Mouse (Mus musculus) kidney, embryonic 15.5 days (tissue): Measurements from ENCODE around the gene Adarb1. TPM values are rescaled to one million over a fixed set of nuclear protein-coding genes. Genes with fewer than 3 reads are reported as not detected.

Source experiments
- ATAC-seq: fragments of 200-750 bp; cut with Nextera tagmentation; replicated peaks from 2 replicates; pipeline ENCODE4 v1.8.0; 2017; ENCODE audit warnings: moderate TSS enrichment; ENCODE audit not compliant: low FRiP score
- H3K27ac ChIP-seq: fragments of 300-500 bp; sonication (generic); 2 replicates; pipeline ENCODE4 v1.5.1; 2015; ENCODE audit warnings: mild to moderate bottlenecking, inconsistent platforms
- H3K27me3 ChIP-seq: fragments of 300-500 bp; sonication (generic); 2 replicates; pipeline ENCODE4 v1.6.1; 2015; ENCODE audit warnings: inconsistent platforms
- H3K36me3 ChIP-seq: fragments of 300-500 bp; sonication (generic); 2 replicates; pipeline ENCODE4 v1.6.1; 2015; ENCODE audit warnings: inconsistent platforms
- H3K4me1 ChIP-seq: fragments of 300-500 bp; sonication (generic); 2 replicates; pipeline ENCODE4 v1.6.1; 2015; ENCODE audit warnings: inconsistent platforms
- H3K4me2 ChIP-seq: fragments of 300-500 bp; sonication (generic); 2 replicates; pipeline ENCODE4 v1.6.1; 2015; ENCODE audit warnings: moderate library complexity, mild to moderate bottlenecking, inconsistent platforms
- H3K4me3 ChIP-seq: fragments of 300-500 bp; sonication (generic); replicated peaks from 2 replicates; pipeline ENCODE4 v1.5.1; 2015; ENCODE audit warnings: mild to moderate bottlenecking, inconsistent platforms
- H3K9ac ChIP-seq: fragments of 300-500 bp; sonication (generic); 2 replicates; pipeline ENCODE4 v1.6.1; 2015; ENCODE audit warnings: mild to moderate bottlenecking, inconsistent platforms
- H3K9me3 ChIP-seq: fragments of 300-500 bp; sonication (generic); replicated peaks from 2 replicates; pipeline ENCODE4 v1.6.1; 2016; ENCODE audit warnings: inconsistent platforms
- WGBS: fragments of 180-500 bp; shearing (Covaris S2); methylation state at CpG from one replicate; pipeline ENCODE4 v1.1.7; 2015; ENCODE audit warnings: mixed read lengths; 5-methylcytosine and 5-hydroxymethylcytosine counted together
- polyA plus RNA-seq: library from polyadenylated mRNA; unstranded; fragments of >200 nt; fragmentation: Nextera tagmentation; extraction: Ambion mirVana; gene quantifications from 2 replicates; pipeline ENCODE4 v1.2.1, GENCODE M21; 2015

The Adarb1 gene
- polyA plus RNA-seq, 1 experiment from 2014 or later, result 6.4 TPM

DNA sequence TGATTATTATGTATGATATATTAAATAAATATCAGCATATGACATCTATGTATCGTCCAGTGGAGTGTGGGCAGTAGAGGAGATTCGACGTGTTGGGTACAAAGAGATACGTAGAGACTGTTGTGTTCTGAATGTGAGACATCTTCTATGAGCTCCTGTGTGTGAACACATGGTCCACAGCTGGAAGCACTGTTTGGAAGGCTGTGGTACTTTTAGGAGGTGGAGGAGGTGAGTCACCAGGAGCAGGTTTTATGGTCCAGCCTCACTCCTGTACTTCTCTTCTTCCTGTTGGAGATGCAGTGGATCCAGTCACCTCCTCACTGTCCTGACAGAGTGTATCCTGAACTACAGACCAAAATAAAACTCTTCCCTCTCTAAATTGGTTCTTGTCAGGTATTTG is 38.9 kb downstream of the Adarb1 start:
- H3K4me3 ChIP-seq, result no peak overlapping the region
- no peaks in the 10 kb centered on the region for H3K36me3 ChIP-seq
- WGBS, result 94% methylated on average over 4 of the region's 4 CpGs
- ATAC-seq, result no peak
- H3K4me1 ChIP-seq, result 0 out of 2 replicates have a peak, but pooled peaks cover 7% of the 10 kb centered on the region
- no peak overlapping the region for H3K27ac ChIP-seq
- H3K27me3 ChIP-seq, result no peaks in the 10 kb centered on the region
- H3K9ac ChIP-seq, result no peak overlapping the region
- H3K4me2 ChIP-seq, result no peak overlapping the region
- no peaks in the 10 kb centered on the region for H3K9me3 ChIP-seq

DNA sequence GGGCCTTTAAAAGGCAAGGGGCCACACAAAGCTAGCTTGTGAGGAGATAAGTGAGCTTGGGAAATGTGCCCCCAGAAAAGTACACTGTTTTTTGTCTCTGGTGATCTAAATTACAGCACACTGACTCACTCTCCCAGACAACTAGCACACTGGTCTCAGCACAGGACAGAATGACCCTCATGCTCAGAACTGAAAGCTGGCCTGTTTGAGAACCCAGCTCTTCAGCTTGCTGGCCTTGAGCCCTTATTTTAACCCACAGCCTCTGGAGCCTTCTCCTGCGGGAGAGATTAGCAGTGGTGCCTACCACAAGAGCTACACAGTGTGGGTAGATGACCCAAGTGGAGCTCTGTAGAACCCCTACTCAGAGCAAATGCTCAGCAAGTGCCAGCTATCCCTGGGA is 42.0 kb downstream of the Adarb1 start:
- Histone ChIP-seq H3K36me3 (no peaks in the 10 kb centered on the region), H3K27ac (no peak overlapping the region), H3K9me3 (no peaks in the 10 kb centered on the region), H3K9ac (no peak overlapping the region), H3K27me3 (no peaks in the 10 kb centered on the region), H3K4me2 (no peak overlapping the region), H3K4me1 (0 out of 2 replicates have a peak, but pooled peaks cover 4% of the 10 kb centered on the region), H3K4me3 (no peak overlapping the region)
- ATAC-seq, result no peak
- 94% methylated on average over 1 of the region's 1 CpGs for WGBS

GRCm38 (mm10) chr10:77374948-77375347 is 43.1 kb downstream of the Adarb1 start:
- no peak overlapping the region for H3K4me3 ChIP-seq
- no peak overlapping the region for H3K27ac ChIP-seq
- H3K36me3 ChIP-seq, result no peaks in the 10 kb centered on the region
- H3K4me1 ChIP-seq, result no peaks in the 10 kb centered on the region
- H3K27me3 ChIP-seq, result no peaks in the 10 kb centered on the region
- no peak overlapping the region for H3K9ac ChIP-seq
- no peak overlapping the region for H3K4me2 ChIP-seq
- 77% methylated on average over 1 of the region's 1 CpGs for WGBS
- no peaks in the 10 kb centered on the region for H3K9me3 ChIP-seq
- ATAC-seq, result no peak

- no peak overlapping the region for H3K4me3 ChIP-seq
- no peaks in the 10 kb centered on the region for H3K27me3 ChIP-seq
- no peak overlapping the region for H3K9ac ChIP-seq
- H3K27ac ChIP-seq, result no peak overlapping the region
- H3K9me3 ChIP-seq, result no peaks in the 10 kb centered on the region
- H3K4me1 ChIP-seq, result no peaks in the 10 kb centered on the region
- H3K4me2 ChIP-seq, result no peak overlapping the region
- WGBS, result 88% methylated on average over 5 of the region's 5 CpGs
- ATAC-seq, result no peak
- H3K36me3 ChIP-seq, result no peaks in the 10 kb centered on the region
These were observed 43.7 kb downstream of the Adarb1 start for GRCm38 (mm10) chr10:77374407-77374806.

DNA sequence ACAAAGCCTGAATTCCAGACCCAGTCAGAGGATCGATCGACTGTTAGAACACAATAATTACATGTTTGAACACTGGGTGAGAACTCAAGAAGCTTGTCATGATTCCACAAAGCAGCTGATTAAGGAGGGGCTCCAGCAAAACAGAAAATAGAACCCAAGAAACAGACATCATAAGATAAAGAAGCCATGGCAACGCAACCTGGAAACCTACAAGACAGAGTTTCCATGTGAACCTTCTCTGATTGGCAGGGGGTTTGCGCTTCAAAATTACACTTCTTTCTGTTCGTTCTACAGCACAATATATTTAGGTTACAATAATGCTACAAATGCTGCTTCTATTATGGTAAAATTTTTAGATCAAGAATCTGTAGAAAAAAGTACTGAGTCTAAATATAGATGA is 47.9 kb downstream of the Adarb1 start:
- Histone ChIP-seq H3K9me3 (no peaks in the 10 kb centered on the region), H3K36me3 (no peaks in the 10 kb centered on the region), H3K4me1 (no peaks in the 10 kb centered on the region), H3K4me2 (no peak overlapping the region), H3K27ac (no peak overlapping the region), H3K4me3 (no peak overlapping the region), H3K9ac (no peak overlapping the region), H3K27me3 (no peaks in the 10 kb centered on the region)
- WGBS, result 89% methylated on average over 5 of the region's 5 CpGs
- no peak for ATAC-seq

GRCm38 (mm10) chr10:77367973-77368372 is 50.1 kb downstream of the Adarb1 start:
- no peak overlapping the region for H3K9ac ChIP-seq
- no peak overlapping the region for H3K4me2 ChIP-seq
- H3K36me3 ChIP-seq, result no peaks in the 10 kb centered on the region
- H3K9me3 ChIP-seq, result no peaks in the 10 kb centered on the region
- ATAC-seq, result no peak
- H3K27me3 ChIP-seq, result no peaks in the 10 kb centered on the region
- 69% methylated on average over 6 of the region's 6 CpGs for WGBS
- no peak overlapping the region for H3K4me3 ChIP-seq
- no peak overlapping the region for H3K27ac ChIP-seq
- no peaks in the 10 kb centered on the region for H3K4me1 ChIP-seq

DNA sequence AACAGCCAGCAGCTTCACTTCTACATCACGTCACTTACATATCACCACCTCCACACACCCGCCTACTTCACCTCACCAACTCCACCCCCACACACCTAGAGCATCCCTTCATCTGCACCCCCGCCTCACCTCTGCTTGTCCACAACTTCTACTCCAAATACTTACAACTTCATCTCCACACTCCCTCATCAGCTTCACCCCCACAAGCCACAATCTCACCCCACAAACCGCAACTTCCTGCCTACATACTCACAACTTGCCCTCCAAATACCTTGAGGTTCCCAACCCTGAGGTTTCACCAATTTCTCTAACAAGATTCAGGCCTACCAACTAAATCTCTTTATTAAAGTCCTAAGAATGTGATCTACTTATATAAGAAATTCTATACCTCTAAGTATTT is 51.1 kb downstream of the Adarb1 start:
- H3K4me3 ChIP-seq, result no peak overlapping the region
- no peaks in the 10 kb centered on the region for H3K36me3 ChIP-seq
- no peak overlapping the region for H3K9ac ChIP-seq
- no peaks in the 10 kb centered on the region for H3K27me3 ChIP-seq
- H3K27ac ChIP-seq, result no peak overlapping the region
- 92% methylated on average over 4 of the region's 4 CpGs for WGBS
- H3K4me2 ChIP-seq, result no peak overlapping the region
- no peak for ATAC-seq
- H3K9me3 ChIP-seq, result no peaks in the 10 kb centered on the region
- H3K4me1 ChIP-seq, result no peaks in the 10 kb centered on the region

- Histone ChIP-seq H3K4me1 (no peaks in the 10 kb centered on the region), H3K27ac (no peak overlapping the region), H3K4me2 (no peak overlapping the region), H3K4me3 (no peak overlapping the region), H3K9me3 (no peaks in the 10 kb centered on the region), H3K27me3 (no peaks in the 10 kb centered on the region), H3K9ac (no peak overlapping the region), H3K36me3 (no peaks in the 10 kb centered on the region)
- 87% methylated on average over 2 of the region's 2 CpGs for WGBS
- no peak for ATAC-seq
These were observed 52.9 kb downstream of the Adarb1 start for GRCm38 (mm10) chr10:77365212-77365611.

DNA sequence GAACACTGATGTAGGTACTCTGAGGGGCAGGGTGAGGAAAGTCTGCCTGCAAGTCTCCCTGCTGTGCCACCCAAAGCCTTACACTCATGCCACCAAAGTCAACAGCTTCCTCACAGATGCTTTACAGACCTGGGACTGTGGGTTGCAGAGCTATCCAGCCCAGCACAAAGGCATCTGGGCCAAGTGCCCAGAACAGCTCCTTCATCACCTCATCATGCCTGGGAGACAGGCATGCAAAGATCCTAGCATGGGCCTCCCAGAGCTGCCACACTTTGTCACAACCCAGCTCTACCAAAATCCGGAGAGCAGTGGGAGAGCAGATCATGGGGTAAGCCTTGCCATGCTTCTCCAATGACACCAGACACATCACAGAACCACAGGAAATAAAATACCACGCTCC is 57.6 kb downstream of the Adarb1 start:
- ATAC-seq, result no peak
- Histone ChIP-seq H3K9me3 (no peaks in the 10 kb centered on the region), H3K9ac (no peak overlapping the region), H3K4me1 (no peaks in the 10 kb centered on the region), H3K27ac (no peak overlapping the region), H3K4me2 (no peak overlapping the region), H3K27me3 (no peaks in the 10 kb centered on the region), H3K4me3 (no peak overlapping the region), H3K36me3 (no peaks in the 10 kb centered on the region)
- 71% methylated on average over 2 of the region's 2 CpGs for WGBS

DNA sequence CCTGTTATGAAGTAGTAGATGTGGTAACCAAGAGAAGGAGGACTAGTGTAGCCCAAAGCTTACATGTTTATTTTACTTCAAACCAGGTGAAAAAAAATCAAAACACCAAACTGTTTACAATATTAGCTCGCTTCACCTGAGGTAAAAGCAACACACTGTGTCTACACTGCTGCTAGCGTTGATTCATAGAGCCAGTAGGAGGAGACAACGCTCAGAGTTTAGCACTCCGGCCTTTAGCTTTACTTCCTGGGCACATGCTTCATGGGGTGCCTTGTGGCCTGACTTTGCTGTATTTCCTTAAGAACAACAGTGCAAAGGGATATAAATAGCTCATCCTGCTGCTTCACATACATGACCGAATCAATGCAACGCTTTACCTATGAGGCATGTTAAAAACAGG is 60.1 kb downstream of the Adarb1 start:
- Histone ChIP-seq H3K36me3 (no peaks in the 10 kb centered on the region), H3K27me3 (no peaks in the 10 kb centered on the region), H3K4me1 (0 out of 2 replicates have a peak, but pooled peaks cover 3% of the 10 kb centered on the region), H3K4me2 (no peak overlapping the region), H3K9me3 (no peaks in the 10 kb centered on the region), H3K9ac (no peak overlapping the region), H3K27ac (no peak overlapping the region), H3K4me3 (no peak overlapping the region)
- WGBS, result 84% methylated on average over 6 of the region's 6 CpGs
- no peak for ATAC-seq

GRCm38 (mm10) chr10:77353031-77353745 is 64.9 kb downstream of the Adarb1 start:
- H3K4me1 ChIP-seq, result 0 out of 2 replicates have a peak, but pooled peaks cover 3% of the 10 kb centered on the region
- no peak overlapping the region for H3K27ac ChIP-seq
- no peaks in the 10 kb centered on the region for H3K9me3 ChIP-seq
- H3K4me3 ChIP-seq, result no peak overlapping the region
- H3K4me2 ChIP-seq, result no peak overlapping the region
- H3K36me3 ChIP-seq, result no peaks in the 10 kb centered on the region
- no peaks in the 10 kb centered on the region for H3K27me3 ChIP-seq
- ATAC-seq, result peak; percentile 77
- 83% methylated on average over 6 of the region's 6 CpGs for WGBS
- H3K9ac ChIP-seq, result no peak overlapping the region

GRCm38 (mm10) chr10:77342842-77343241 is 75.2 kb downstream of the Adarb1 start:
- Histone ChIP-seq H3K27me3 (no peaks in the 10 kb centered on the region; the same call in 1 of the 2 replicates), H3K9ac (no peak overlapping the region), H3K4me2 (no peak overlapping the region), H3K27ac (no peak overlapping the region), H3K4me1 (peaks cover 9% of the 10 kb centered on the region), H3K9me3 (no peaks in the 10 kb centered on the region), H3K36me3 (no peaks in the 10 kb centered on the region), H3K4me3 (no peak overlapping the region)
- 48% methylated on average over 3 of the region's 3 CpGs for WGBS
- no peak for ATAC-seq

GRCm38 (mm10) chr10:77341711-77342110 is 76.4 kb downstream of the Adarb1 start:
- H3K36me3 ChIP-seq, result no peaks in the 10 kb centered on the region
- H3K9me3 ChIP-seq, result no peaks in the 10 kb centered on the region
- peaks cover 11% of the 10 kb centered on the region for H3K4me1 ChIP-seq
- no peaks in the 10 kb centered on the region; the same call in 1 of the 2 replicates for H3K27me3 ChIP-seq
- H3K4me3 ChIP-seq, result no peak overlapping the region
- H3K4me2 ChIP-seq, result no peak overlapping the region
- no peak overlapping the region for H3K27ac ChIP-seq
- H3K9ac ChIP-seq, result no peak overlapping the region
- ATAC-seq, result no peak
